Mouse (Mus musculus): Measurements from ENCODE around the gene Kif5a.

DNA sequence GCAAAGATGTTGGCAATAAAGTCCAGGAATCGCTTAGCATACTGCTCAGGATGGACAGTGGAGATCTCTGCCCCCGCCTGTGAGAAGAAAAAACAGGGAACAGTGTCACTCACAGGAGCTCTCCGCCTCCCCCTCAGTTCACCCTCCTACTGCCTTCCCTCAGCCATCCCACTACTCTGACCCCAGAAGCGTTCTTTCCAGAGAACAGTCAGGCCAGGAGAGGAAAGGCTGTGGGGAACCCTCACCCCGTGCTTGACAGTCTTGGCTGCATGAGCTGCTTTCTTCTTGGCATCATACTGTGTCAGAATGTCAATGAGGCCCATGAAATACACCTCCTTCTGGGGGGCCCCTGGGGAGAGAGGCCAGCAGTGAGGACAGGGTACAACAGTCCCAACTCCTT lies 64.1 kb downstream of the Kif5a start:
- no peak for TF ChIP-seq POLR2A (IDR thresholded peaks at IDR 0.05; ENCODE audit: insufficient read length, low read depth)
- no peak for TF ChIP-seq MYOD1 (IDR thresholded peaks at IDR 0.05; ENCODE audit: control insufficient read depth in 1 of 3, insufficient read length in 2 of 3, low read depth in 2 of 3)
- TF ChIP-seq POLR2AphosphoS2 (IDR thresholded peaks at IDR 0.05; ENCODE audit: insufficient read length, low read depth): no peak
- TF ChIP-seq USF1 (IDR thresholded peaks at IDR 0.05; ENCODE audit: low read depth): no peak
- TF ChIP-seq SRF (IDR thresholded peaks at IDR 0.05; ENCODE audit: control insufficient read depth, insufficient read length, low read depth): no peak
- no peak for TF ChIP-seq MAX (IDR thresholded peaks at IDR 0.05; ENCODE audit: low read depth)
- no peak for TF ChIP-seq E2F4 (IDR thresholded peaks at IDR 0.05; ENCODE audit: insufficient read depth)
- no peak for TF ChIP-seq TCF12 (IDR thresholded peaks at IDR 0.05; ENCODE audit: insufficient read depth, poor library complexity, severe bottlenecking)
- TF ChIP-seq MYOG (IDR thresholded peaks at IDR 0.05; ENCODE audit: control insufficient read depth in 1 of 3, insufficient read depth in 1 of 3, insufficient read length in 2 of 3, low read depth in 2 of 3): no peak
- no peak for TF ChIP-seq REST (IDR thresholded peaks at IDR 0.05; ENCODE audit: insufficient read depth, insufficient read length)
- no peak for TF ChIP-seq CEBPB (IDR thresholded peaks at IDR 0.05; ENCODE audit: insufficient read depth, poor library complexity, severe bottlenecking)
